Mouse (Mus musculus) ES-E14 (cell line): Measurements from ENCODE around the gene Ugt1a10.
"Not testable (repeated sequence)": the region's sequence is repeated elsewhere in the genome, so short reads cannot be mapped to it uniquely, and the experiment has no call there.

Experiments
- CHD2 ChIP-seq: IDR thresholded peaks from 2 replicates; pipeline ENCODE4 v1.6.1; 2014; ENCODE audit warnings: mild to moderate bottlenecking, low read depth, low read length, inconsistent platforms
- HCFC1 ChIP-seq: IDR thresholded peaks from 2 replicates; pipeline ENCODE4 v1.6.1; 2012; ENCODE audit warnings: low read length, inconsistent platforms, borderline replicate concordance; ENCODE audit not compliant: insufficient read depth
- MAFK ChIP-seq: IDR thresholded peaks from 2 replicates; pipeline ENCODE4 v1.6.1; 2014; ENCODE audit warnings: mild to moderate bottlenecking, low read depth, low read length, inconsistent platforms; ENCODE audit not compliant: insufficient read depth
- ZC3H11A ChIP-seq: IDR thresholded peaks from 2 replicates; pipeline ENCODE4 v1.6.1; 2012; ENCODE audit warnings: low read depth, mild to moderate bottlenecking, inconsistent platforms, low read length, borderline replicate concordance

DNA sequence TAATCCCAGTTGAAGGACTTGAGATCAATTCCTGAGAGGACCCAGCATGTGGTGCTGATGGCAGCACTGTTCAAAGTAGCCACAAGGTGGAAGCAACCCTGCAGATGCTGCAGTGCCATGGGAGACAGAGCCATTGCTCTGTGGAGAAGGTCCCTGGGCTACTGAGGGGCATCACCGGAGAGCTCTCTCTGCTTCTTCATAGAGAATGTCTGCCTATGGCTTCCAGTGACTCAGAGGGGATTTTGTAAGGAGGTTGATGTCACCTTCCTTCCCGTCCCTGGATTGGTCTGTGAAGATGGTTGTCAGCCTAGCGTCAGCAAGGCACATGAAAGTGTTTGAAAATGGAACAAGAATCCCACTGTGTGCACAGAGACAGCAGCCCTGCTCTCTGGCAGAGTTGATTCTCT is 39.1 kb downstream of the Ugt1a10 start:
- TF ChIP-seq ZC3H11A, CHD2, HCFC1, MAFK: not testable (repeated sequence)
